Mouse (Mus musculus): ENCODE measurements around the gene Rrp7a.

Rrp7a gene

DNA sequence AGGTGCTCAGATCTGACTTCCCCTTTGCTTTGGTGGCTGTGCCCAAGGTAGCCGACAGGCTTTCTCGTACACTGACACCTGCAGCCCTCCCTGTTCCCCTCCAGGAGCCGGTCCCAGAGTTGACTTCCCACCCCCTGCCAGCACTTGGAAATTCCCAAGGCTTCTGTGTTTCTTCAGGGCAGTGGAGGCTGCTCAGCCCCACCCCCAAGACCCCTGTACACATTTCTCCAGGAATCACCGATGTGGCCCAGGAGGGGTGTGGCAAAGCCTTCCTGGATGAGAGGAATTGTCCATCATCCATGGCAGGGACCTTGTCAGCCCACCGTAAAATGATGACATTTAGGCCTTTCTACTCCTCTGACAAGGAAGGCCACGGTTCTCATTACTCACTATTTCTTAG, 11.3 kb downstream of the Rrp7a start:
- no peak for DNase-seq

DNA sequence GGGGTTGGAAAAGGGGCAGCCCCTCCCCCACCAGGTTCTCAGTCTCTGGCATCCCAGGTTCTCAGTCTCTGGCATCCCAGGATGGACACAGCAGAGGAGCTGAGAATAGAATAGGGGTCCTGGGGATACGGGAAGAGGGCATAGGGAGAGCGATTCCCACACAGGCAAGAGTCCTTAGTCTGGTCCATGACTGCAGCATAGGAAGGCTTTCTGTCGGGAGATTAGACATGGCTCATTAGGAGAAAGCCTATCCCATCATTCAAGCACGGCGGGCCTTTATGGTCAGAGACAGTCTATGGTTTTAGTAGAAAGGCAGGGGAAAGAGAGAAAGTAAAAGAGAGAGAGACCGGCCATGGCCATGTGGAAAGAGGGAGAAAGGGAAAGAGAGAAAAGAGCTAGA, 14.8 kb downstream of the Rrp7a start:
- DNase-seq, result no peak

DNA sequence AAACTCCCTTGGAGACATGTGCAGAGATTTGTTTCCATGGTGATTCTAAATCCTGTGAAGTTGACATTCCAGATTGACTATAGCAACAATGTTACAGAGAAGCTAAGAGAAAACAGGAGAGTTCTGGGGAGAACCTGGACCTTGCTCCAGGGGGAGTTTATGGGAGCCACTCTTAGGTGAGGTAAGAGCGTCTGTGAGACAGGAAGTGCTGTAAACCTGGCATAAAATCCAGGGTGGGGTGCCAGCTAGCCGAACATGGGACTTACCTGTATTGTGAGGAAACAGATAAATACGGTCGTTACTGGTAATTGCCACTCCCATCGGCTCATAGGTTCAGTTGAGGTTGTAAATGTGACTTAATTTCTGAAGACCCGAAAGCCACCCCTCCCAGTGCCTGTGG, 16.2 kb downstream of the Rrp7a start:
- DNase-seq, result no peak

DNA sequence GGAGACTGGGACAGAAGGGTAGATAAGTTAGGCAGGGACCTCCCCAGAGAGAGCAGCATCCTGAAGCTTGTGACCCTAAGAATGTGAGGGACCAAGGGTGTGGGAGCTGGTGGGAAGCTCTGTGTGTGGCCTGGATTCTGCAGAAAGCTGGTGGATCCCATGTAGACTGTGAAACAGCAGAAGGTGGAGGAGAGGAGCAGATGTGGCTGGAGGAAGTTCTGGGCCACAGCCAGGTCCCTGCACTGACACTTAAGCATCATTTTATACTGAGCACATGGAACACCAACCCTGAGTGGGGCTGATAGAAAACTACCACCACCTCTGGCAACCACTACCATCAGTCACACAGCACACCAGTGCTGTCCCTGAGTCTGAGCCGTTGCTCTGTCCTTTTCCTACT, 19.5 kb downstream of the Rrp7a start:
- DNase-seq, result no peak

DNA sequence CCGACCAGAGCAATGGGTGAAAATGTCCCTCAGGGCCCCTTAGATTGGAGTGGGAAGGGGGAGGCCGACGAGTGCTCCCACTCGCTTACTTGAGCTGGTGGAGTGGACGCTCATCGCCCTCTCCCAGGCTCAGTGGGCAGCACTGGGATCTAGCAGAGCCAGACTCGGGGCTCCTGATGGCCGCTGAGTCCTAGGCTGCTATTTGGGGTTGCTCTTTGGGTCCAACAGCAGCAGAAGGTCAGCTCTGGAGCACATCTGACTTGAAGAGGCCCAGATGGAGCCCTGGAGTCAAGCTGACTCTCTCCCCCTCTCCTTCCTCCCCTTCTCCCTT, 22.3 kb downstream of the Rrp7a start:
- no peak for DNase-seq

DNA sequence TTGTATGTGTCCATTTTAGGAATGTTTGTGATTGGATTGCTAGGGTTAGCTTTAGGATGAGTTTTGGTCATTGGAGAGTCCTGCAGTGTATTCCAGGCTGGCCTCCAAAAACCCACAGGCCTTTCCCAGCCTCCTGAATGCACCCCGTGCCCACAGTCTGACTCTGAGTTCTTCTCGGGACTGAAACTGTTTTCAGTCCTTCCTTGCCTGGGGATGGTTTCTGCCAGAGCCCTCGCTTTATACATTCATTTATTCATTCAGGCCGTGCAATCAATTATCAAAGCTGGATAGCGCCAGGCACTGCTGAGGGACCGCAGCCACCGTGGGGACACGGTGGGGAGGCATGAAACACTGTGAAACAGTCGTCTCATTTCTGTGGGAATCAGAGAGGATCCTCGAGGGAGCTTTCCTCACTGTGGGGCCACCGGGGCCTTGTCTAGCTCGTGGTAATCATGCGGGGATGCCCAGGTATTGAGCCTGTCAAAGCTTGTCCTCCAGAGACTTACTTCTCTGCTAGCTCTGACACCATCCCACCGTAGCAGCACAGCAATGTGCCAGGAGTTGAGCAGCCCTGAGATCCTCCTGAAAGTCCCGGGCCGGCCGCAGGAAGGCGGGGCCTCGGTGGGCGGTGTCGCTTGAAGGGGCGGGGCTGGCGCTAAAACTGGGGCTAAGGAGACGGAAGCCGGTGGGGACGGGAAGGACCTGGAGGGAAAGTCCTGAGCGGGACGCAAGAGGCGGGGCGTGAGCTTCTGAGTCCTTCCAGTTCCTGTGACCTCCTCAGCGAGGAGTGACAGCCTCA, 22.9 kb downstream of the Rrp7a start:
- no peak for DNase-seq

DNA sequence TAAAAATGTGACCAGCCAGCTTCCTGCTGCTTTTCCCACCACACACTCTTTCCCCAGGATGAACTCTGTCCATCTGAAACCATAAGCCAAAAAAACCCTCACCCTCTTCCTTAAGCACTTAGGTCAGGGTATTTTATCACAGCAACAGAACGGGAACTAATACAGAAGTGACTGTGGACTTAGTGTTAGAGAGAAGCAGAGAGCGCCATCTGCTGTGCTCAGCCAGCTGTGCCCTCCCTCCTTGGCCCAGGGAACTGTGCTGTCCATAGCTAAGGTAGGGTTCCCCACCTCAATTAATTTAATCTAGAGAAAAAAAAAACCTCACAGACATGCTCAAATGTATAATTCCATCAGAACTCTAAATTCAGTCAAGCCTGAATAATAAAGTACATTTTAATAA, 26.7 kb downstream of the Rrp7a start:
- no peak for DNase-seq

DNA sequence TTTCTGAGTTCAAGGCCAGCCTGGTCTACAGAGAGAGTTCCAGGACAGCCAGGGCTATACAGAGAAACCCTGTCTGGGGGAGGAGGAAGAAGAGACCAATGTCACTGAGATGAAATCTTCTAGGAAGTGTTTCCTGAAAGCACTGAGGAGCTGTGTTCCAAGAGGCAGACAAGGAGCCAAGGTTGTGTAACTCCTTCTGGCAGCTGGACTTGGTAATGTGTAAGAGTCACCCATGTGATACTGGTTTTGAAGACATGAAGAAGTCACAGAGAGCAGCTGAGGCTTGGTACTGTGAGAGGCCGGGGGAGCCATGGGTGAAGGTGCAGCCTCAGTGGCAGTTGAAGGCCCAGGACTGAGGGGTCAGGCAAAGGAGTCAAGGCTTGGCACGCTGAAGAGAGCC, 28.9 kb downstream of the Rrp7a start:
- DNase-seq, result no peak

DNA sequence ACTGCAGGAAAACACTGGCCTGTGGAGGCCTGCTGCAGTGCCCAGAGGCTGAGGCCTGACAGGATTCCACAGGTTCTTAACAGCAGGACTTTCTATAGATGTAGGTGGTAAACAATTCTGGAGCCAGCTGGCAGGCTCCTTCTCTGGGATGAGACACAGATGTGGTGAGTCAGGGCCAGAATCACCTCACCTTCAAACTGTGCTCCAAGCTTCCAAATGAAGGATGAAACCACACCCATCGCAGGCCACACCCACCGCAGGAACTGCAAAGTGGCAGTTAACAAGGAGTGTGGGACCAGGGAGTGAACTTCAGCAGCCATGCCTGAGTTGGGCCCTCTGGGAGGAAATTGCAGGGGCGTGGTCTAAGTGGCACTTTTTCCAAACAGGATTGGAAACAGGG, 31.7 kb downstream of the Rrp7a start:
- no peak for DNase-seq

DNA sequence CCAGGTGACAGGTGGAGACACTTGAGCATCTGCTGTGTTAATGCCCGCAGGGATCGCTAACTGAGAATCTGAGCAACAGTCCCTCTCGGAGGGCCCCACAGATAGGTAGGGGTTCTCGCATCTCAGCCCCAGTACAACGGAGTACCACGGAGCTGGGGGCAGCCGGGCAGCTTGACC, 33.3 kb downstream of the Rrp7a start, which contains the start of gene Serhl:
TSS of gene Serhl (plus strand) at position 78 of the 177 bp plus-strand sequence.
- no peak for DNase-seq

DNA sequence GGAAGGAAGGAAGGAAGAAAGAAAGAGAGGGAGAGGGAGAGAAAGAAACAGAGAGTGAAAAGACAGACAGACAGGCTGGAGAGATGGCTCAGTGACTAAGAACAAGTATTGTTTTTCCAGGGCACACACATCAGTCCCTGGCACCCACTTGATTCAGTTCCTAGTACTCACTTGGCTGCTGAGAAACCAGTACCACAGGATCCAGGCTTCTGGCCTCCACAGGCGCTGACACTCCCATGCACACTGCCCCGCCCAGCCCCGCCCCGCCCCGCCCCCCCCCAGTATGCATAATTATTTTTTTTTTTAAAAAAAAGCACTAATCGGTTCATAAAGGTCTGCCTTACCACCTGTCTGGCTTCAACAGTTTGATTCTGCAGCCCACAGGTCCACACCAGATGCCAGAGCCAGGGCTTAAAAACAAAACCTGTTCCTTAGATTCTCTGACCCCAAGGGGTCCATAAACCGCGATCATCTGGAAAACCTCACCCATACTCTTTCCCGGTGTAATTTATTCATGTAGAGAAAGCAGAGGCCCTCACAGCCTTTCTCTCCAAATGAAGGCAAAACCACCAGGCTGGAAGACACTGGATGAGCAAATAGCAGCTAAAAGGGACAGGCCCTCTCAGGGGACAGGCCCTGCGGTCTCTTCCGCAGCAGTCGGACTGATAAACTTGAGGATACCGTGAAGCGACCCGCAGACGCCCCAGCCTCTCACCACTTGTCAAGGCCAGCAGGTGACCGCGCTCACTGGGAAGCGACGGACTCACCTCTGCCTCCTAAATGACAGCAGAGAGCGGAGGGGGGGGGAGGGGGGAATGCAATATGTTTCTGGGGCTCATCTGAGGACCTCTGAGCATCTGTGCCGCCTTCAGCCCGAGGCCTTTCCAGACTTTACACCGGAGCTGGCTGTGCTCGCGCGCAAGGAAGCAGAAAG, 33.8 kb downstream of the Rrp7a start:
- no peak for DNase-seq

DNA sequence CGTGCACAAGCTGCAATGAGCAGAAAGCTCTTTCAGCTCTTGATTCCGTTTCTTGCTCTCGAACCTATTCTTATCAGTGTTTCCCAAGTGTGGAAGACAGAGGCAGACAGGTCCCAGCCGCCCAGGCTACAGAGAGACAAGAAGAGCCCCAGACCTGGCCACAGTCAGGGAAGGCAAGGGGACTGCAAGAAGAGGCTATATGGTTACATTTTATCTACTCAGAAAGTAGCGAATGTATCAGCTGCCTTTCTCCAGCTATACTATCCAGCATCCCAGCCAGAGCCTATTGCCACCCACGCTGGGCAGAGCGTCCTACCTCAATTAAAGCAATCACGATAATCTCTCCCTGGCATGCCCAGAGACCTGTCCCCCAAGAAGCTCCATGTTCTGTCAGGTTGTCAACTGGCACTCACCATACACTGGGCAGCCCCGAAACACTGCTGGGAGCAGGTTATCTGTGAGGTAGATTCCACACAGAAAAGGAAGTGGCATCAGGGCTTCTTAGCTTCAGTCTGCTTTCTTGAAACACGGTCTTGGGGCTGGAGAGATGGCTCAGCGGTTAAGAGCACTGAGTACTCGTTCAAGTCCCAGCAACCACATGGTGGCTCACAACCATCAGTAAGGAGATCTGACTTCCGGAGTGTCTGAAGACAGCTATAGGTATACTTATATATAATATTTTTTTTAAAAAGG, 35.8 kb downstream of the Rrp7a start:
- no peak for DNase-seq

DNA sequence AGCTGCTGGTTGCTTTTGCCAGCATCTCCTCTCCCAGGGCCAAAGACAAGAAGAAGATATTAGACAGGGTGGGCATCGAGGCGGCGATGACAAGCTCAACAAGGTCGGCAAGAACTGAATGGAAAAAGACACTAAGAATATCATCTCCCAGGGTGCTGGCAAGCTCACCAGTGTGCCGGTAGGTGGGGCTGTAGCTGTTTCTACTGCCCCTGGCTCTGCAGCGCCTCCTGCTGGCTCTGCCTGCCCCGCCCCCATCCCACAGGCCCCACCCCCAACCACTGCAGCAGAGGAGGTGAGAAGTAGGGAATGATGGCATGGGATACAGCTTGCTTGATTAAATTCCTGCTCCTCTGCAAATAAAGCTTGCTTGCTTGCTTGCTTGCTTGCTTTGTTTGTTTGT, 36.7 kb downstream of the Rrp7a start:
- DNase-seq, result no peak

DNA sequence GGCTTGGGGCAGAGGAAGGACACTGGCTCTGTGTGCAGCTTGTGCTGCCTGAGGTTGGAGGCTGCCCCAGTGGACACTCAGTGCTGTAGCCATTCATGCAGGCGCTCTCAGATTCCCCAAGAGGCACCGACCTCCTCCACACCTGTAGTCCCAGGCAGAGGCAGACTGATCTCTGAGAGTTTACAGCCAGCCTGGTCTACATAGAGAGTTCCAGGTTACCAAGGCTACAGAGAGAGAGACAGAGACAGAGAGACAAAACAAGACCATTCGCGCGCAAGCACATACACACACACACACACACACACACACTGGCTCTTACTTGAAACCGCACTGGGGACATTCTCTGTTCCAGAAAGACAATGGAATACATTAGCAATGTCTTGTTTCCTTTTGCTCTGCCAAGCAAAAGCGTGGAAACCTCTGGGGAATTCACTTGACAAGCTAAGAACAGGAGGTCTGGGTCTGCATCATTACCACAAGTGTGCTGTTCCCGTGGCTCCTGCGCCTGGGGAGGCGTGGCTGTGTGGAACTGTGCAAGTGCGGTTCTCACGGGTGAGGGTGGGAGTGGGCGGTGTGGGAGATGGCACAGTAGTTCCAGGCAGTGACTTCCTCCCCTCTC, 38.5 kb downstream of the Rrp7a start:
- no peak for DNase-seq

DNA sequence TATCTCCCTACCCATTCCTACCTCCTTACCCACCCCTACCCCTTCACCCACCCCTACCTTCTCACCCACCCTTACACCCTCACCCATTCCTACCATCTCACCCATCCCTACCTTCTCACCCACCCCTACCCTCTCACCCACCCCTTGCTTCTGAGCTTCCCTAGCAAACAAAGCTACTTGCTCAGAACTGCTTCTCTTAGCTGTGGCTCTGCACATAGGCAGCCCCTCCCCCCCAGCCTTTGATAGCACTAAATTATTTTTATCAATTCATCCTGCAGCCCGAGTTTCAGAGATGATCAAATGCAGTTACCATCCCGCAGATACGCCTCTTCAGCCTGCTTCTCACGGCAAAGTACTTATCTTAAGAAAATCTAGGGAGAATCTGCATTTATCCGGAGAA, 39.1 kb downstream of the Rrp7a start:
- no peak for DNase-seq

DNA sequence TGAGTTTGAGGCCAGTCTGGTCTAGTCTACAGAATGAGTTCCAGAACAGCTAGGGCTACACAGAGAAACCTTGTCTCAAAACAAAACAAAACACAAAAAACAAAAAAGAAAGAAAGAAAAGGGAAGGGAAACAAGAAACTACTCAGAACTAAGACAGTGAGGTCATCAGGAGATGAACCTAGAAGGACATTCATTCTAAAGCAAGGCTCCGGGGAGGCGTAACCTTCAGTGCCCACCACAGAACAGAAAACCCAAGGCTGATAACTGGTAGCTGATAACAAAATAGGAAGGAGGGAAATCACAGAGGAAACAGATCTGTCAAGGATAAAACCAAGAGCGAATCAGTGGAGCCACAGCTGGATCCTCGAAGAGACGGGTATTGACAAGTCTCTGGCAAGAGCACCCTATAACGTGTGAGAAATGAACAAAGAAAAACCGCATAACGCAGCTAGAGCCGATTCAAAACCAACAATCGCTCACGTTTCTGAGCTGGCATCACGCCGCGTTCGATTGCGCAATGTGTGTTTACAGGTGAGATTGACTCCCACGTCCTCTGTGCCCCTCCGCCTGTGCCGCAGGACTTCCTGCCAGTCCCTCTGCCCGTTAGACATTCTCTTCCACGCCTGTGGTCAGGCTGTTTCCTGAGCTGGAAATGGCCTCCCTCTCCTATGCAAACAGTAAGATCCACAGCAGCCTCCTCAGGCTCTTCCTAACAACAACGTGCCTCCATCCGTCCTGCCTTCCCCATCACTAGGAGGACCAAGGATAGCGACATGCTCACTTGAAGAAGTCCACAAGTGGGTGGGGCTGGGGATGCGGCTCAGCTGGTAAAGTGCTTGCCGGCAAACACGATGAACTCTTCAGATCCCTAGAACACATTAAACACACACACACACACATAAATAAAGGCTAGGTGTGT, 46.7 kb downstream of the Rrp7a start:
- DNase-seq, result no peak

DNA sequence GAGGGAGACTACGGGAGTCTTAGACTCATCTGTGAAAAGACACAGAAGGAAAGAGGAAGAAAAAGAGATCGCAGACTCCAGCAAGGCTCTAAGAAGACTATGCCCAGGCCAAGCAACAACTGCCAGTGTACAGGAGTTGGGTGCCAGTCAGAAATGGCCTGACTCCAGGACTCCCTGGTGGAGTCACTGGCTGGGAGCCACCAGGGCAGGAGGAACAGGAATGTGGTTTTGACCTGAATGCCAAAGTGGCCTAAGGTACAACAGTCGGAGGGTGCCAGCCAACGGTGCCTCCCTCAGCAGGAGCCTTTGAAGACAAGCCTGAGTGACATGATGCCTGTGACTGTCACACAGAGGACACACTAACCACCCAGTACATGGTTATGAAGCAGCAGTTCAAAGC, 48.4 kb downstream of the Rrp7a start:
- DNase-seq, result no peak

DNA sequence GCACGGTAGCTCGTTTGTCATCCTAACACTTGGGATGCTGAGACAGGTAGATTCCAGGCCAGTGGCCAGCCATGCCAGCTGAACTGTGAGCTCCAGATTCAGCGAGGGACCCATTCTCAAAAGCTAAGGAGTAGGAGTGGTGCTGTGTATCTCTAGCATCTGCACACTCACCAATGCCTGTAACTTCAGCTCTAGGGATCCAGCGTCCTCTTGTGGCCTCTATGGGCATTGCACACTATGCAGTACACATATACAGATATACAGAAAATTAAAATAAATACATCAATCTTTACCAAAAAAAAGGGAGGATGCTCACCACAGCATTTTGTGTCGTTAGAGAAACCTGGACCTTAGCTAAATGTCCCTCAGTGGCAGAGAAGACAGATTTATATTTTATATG, 50.8 kb downstream of the Rrp7a start:
- DNase-seq, result no peak

DNA sequence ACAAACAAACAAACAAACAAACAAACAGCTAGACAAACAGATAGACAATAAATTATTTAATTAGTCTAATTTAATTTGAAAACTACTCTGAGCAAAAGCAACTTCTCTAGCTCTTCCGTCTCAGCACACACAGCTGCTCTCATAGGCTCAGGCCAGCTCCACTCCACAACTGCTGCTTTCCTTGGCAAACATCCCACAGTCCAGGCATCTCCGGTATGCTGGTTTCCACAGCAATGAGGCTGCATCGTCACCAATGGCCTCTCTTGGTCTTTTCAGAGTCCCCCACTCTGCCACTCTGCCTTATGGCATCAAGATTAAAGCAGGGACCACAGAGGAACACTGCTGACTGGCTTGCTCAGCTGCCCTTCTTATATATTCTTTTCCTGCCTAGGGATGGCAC, 51.7 kb downstream of the Rrp7a start:
- no peak for DNase-seq

DNA sequence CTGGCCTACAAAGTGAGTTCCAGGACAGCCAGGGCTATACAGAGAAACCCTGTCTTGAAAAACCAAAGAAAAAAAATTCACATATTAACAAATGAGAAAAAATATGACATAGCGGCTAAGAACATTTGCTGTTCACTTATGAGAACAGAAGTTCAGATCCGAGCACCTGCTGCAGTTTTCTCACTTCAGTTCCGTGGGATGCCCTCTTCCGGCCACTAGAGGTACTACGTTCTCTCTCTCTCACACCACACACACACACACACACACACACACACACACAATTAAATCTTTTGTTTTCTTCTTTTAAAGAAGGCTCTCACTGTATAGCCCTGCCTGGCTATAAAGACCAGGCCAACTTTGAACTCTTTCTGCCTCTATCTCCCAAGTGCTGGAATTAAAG, 54.3 kb downstream of the Rrp7a start:
- no peak for DNase-seq

DNA sequence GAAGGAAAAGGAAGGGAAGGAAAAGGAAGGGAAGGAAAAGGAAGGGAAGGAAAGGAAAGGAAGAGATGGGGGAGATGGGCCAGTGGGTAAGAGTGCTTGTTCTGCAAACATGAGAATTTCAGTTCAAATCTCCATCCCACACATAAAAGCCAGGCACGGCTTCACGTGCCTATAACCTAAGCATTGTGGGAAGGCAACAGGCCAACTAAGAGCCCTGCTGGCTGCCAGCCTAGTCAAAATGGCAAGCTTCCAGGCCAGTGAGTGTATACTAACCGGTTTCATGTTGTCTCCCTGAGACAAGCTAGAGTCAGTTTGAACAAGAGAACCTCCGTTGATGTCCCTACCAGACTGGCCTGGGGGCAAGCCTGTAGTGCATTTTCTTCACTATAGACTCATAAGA, 57.1 kb downstream of the Rrp7a start:
- peak; percentile 13 for DNase-seq
